Mouse (Mus musculus) hematopoietic stem cell, adult 5-6 weeks (primary cell): ENCODE measurements around the gene Tmem144. TPM values are rescaled to one million over a fixed set of nuclear protein-coding genes. Genes with fewer than 3 reads are reported as not detected.

Experiments used
- ATAC-seq, 2 experiments: fragments of 125-278 bp in 1 of 2; replicated peaks in 1 of 2; 2 replicates each; pipeline ENCODE4 v1.8.0; 2016 to 2017; ENCODE audit warnings: inconsistent platforms in 2 of 2, mild to moderate bottlenecking in 2 of 2, moderate number of reproducible peaks in 2 of 2, low read depth in 1 of 2, moderate TSS enrichment in 1 of 2; ENCODE audit not compliant: low FRiP score in 2 of 2, poor library complexity in 2 of 2, severe bottlenecking in 2 of 2, insufficient read depth in 1 of 2, low TSS enrichment in 1 of 2
- total RNA-seq: library from RNA; stranded (forward); fragments of 172-1452, 232-1000 nt; gene quantifications from 2 replicates; pipeline ENCODE4 v1.2.3, GENCODE M21; 2017

Gene Tmem144
- total RNA-seq, 1 experiment from 2014 or later, result 1.5 TPM

- ATAC-seq, result no peak
Measured at GRCm38 (mm10) chr3:79875471-79875870, 22.9 kb upstream of the Tmem144 start.

- ATAC-seq, result no peak
Measured at GRCm38 (mm10) chr3:79867121-79867709, 14.6 kb upstream of the Tmem144 start.

- ATAC-seq, result no peak
Measured at GRCm38 (mm10) chr3:79866526-79866925, 14.0 kb upstream of the Tmem144 start.

- no peak for ATAC-seq
Measured at GRCm38 (mm10) chr3:79866089-79866488, 13.5 kb upstream of the Tmem144 start.

DNA sequence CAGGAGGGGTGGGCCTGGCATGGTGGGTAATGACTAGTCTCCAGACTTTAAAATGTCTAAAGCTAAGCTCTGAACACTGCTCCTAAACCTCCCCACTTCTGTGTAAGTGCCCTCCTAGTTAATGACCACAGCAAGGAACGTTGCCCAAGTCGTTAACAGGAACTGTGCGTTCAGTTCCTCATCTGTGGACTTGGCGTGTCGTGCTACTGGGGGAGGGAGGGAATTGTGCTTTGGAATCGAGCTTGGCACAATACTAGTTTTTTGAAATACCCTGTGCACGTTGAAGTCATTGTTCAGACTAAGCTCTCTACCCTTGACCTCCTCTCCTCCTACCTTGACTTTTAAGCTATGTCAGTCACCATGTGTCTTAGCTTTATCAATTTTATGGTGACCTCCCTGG is 12.3 kb upstream of the Tmem144 start:
- peak; percentile 86 to 87 for ATAC-seq

GRCm38 (mm10) chr3:79858221-79858620 is 5.6 kb upstream of the Tmem144 start:
- no peak for ATAC-seq

DNA sequence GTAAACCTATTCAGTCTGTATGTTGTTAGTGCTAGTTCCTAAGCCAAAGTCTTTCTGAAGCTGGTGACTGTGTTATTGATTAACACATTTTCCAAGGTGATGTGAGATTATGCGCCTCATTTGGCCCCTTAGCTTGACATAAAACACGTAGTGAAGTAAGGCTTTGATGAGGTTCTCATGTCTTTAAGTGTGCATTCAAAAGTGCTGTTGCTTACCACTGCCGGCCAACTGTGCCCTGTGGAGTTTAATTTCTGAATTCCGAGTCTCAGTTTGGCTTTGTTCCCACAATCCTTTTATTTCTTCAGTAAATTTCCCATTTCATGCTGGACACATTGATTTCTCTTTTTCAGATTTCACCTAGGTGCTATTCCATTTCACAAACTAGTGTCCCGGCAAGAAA is 5.2 kb upstream of the Tmem144 start:
- no peak for ATAC-seq

- ATAC-seq, result no peak
Measured at GRCm38 (mm10) chr3:79852108-79852507, 465 bp downstream of the Tmem144 start.

GRCm38 (mm10) chr3:79850656-79851055 is 1.9 kb downstream of the Tmem144 start:
- no peak for ATAC-seq

DNA sequence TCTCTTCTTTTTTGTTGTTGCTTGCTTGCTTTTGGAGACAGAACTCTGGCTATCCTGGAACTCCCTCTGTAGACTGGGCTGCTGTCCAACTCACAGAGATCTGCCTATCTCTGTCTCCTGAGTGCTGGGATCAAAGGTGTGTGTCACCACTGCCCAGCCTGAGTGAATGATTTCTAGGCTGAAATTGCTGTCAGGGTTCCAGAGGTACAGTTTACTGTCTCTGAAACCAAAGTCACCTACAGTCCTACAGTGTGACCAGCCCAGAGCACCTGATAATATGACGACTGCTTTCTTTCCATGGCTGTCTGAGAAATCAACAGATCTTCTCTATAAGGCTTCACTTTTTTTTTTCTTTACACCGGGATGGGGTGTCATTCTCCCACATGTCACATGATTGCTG is 3.0 kb downstream of the Tmem144 start:
- ATAC-seq, result no peak

- ATAC-seq, result no peak
Measured at GRCm38 (mm10) chr3:79848841-79849240, 3.7 kb downstream of the Tmem144 start.

GRCm38 (mm10) chr3:79846633-79847032 is 5.9 kb downstream of the Tmem144 start:
- peak in 1 of 2 experiments; percentile 19; a peak in 1 of 4 replicates for ATAC-seq

GRCm38 (mm10) chr3:79843999-79844398 is 8.6 kb downstream of the Tmem144 start:
- ATAC-seq, result peak; percentile 58 to 72

DNA sequence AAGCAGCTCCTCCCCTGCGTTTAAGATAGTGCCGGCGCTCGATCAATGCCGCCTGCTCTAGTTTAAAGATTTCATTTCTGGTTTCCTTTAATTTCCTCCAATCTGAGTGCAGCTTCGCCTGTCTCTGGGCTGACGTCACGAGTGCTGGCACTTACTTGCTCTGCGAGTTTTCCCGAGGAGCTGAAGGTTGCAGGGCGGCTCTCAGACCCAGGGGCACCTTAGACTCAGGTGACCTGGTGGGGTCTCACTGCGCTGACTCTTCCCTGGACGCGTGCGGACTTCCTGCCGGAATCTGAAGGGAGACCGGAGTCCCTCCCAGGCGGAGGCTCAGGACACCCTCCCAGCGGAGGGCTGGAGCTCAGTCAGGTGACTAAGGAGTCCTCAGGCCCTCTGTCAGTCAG is 10.0 kb downstream of the Tmem144 start:
- peak; percentile 86 to 88 for ATAC-seq

GRCm38 (mm10) chr3:79842165-79842564 is 10.4 kb downstream of the Tmem144 start:
- peak; percentile 60 to 62; a peak in 3 of 4 replicates for ATAC-seq

DNA sequence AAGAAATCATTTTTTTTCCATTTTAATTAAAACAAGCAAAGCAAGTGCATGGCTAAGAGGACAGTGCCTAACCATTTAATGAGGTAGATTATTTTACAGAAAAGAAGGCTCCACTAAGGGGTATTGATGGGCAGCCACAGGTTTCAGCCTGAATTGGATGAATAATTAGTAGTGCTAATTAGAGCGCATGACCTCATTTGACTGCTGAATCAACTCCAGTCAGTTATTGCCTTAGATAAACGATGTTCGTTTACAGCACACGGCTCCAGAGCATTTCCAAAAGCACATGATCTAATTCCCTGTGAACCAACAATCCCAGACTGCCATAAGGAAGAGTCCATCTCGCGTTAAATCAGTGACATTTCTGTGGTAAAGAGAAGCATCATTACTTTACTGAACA is 11.1 kb downstream of the Tmem144 start:
- no peak for ATAC-seq

- no peak for ATAC-seq
Measured at GRCm38 (mm10) chr3:79838751-79839150, 13.8 kb downstream of the Tmem144 start.

GRCm38 (mm10) chr3:79829289-79829688 is 23.3 kb downstream of the Tmem144 start:
- ATAC-seq, result no peak

GRCm38 (mm10) chr3:79825067-79825780 is 27.3 kb downstream of the Tmem144 start:
- no peak for ATAC-seq
